Mouse (Mus musculus) Muller cell, postnatal 12 days (primary cell): ENCODE measurements around the gene Carns1.

Experiments
- DNase-seq: peaks from one replicate; pipeline ENCODE4 v3.0.0-alpha.2; 2015; ENCODE audit errors: inconsistent ontology term

The Carns1 gene

DNA sequence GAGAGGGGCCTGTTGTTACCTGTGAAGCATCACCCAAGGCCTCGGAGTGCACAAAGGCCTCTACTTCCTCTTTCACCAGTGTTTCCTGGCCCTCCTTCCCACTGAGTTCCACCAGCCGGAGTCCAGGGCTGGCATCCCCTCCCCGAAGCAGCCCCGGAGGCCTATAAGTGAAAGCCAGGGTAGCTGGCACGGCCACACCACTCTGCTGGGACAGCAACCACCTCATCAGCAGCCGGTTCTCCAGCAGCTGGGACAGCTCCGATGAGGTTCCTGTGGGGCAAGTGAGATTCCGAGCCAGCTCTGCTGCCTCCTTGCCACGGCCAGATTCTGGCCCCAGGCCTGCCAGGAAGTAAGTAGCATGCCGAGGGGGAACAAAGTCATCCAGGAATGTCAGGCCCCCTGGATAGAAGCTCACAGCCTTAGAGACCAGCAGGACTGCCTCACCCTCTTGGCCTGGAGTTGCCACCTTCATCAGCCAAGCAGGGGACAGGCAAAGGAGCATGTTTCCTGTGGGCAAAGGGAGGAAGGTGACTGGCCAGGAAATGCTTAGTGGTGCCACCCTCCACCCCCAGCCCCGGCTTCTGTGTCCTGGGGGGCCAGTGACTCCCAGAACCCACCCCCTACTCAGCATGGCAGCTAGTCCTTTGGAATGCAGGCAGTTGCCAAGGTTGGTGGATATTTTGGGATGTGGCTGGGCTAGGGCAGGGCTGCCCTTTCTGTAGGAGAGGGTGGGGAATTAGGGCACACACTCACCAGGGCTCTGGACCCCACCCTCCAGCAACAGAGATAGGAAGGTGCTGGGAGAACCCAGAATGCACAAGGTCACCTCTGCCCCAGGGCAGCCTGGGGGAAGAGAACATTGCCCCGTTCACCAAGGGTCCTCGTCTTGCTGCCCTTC lies 3.6 kb downstream of the Carns1 start:
- no peak for DNase-seq

GRCm38 (mm10) chr19:4170723-4171392 lies 4.4 kb downstream of the Carns1 start:
- no peak for DNase-seq

DNA sequence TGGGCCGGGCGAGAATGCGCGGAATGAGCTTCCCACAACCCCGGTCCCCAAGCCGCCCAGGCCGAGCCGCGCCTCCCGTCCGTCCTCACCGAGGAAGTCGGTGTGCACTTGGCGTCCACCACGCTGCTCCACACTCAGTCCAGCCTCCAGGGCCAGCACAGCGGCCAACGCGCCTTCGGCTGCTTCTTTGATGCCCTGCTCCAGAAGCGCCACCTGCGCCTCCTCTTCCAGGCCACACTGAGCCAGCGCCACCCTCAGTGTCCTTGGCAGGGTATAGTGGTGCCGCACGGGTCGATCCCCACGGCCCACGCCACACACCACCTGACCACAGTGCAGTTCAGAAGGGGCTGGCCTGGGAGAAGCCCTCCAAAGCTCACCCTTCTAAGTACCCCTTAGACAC lies 5.5 kb downstream of the Carns1 start:
- no peak for DNase-seq

DNA sequence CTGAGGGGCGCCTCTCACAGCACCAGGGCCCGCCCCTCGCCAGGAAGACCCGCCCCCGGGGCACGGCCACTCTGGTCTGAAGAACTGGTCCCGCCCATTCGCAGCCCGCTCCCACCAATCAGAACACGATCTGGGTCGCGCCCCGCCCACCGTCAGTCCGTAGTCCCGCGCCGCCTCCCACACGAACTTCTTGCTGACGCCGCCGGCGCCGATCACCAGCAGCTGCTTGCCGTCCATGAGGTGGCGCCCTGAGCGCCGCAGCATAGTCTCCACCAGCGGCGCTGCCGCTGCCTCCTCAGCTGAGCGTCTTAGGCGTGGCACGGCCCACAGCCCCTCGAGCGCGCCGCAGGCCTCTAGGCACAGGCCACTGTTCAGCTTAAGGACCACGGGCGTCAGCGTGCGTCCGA lies 5.9 kb downstream of the Carns1 start:
- DNase-seq: peak; percentile 99

DNA sequence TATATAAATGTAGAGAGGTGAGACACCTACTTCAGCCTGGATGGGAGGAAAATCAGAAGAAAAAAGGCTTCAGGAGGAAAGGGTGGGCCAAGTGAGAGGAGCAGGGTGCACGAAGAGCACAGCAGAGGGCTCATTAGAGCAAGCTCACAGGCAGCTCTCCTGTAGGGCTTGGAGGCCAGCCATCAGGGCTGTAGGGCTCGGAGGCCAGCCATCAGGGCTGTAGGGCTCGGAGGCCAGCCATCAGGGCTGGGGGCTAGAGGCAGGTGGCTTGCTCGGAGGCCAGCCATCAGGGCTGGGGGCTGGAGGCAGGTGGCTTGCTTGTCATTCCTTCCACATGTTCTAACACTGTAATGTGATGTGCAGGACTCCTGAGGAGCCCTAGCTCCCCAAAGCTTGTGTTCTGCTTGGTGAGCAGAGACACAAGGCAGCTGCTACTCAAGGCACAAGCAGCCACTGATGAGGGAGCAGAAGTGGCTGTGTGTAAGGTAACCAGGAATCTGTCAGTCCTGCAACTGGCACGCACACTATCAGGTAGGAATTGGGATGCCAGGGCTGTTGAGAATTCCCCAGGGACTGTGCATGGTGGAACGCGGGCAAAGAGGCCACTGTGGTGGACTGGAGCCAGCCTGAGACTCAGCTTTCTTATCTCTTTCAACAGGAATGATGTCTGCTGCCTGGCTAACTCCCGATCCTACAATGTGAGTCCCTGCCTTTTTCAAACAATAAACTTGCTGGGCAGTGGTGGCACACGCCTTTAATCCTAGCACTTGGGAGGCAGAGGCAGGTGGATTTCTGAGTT lies 8.4 kb downstream of the Carns1 start:
- no peak for DNase-seq

DNA sequence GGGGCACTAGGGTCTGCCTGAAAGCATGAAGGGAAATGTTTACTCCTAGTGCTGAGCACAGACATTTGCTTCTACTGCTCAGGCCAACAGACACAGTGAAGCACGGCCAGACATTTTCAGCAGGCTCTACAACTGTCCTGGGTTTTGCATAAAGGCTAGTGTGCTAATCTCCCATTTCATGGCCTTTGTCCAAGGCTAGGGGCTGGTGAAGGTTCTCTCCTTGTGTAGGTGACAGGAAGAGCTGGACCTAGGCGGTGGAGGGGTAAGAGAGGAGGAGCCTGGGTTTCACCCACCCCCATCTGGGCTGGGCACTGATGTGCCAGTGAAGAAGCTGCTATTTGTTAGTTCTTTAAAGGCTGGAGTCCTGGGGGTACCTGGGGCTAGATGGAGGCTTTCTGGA lies 10.6 kb downstream of the Carns1 start:
- no peak for DNase-seq

DNA sequence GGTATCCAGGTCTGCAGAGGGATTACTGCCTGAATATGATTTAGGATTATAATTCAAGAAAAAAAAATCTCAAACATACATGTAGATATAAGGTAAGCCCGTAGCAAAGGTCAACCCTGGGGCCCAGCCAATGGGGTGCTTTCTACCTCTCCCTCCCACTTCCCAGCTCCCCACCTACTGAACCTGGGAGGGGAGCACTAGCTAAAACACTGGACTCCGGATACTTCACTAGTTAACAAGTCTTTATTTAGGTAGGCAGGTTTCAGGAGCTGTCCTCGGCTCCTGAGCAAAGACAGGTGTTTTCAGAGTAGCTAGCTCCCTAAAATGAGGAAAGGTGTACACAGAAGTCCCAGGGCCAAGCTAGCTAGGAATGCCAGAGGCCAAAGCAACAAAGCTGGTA lies 11.2 kb downstream of the Carns1 start:
- DNase-seq: no peak

DNA sequence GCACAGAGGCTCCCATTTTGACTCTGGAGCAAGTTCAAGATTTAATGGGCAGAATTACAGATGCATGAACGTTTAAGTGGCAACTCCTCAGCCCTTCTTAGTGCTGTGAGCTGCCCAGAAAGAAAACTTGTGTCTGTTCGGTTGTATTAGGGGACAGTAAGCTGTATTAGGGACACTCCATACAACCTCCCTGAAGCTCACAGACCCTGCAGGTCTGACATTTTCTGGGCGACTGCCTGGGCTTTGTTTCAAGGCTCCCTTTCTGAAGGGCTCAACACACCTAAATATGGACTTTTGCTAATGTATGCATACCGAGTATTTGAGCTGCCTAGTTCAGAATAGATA lies 11.8 kb downstream of the Carns1 start:
- no peak for DNase-seq

- DNase-seq: peak; percentile 89
Observed at GRCm38 (mm10) chr19:4162646-4163542, 12.4 kb downstream of the Carns1 start, which contains the start of gene Rps6kb2. Gene Rps6kb2, minus strand, starts transcription at chr19:4163354.

DNA sequence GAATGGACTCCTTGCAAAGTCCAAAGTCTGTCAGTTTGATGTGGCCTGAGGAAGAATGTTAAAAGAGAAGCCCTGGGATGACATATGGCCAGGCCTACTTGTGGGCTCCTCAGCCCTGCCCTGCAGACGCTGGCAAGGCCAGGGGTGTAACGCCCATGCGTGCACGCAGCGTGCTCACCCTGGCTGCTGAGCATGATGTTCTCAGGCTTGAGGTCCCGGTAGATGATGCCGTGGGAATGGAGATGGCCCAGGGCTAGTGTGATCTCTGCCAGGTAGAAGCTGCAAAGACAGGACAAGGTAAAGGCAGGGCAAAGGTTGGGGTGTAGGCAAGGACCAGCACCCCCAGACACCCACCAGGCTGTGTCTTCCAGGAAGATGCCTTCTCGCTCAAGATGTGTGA lies 16.2 kb downstream of the Carns1 start:
- DNase-seq: no peak

DNA sequence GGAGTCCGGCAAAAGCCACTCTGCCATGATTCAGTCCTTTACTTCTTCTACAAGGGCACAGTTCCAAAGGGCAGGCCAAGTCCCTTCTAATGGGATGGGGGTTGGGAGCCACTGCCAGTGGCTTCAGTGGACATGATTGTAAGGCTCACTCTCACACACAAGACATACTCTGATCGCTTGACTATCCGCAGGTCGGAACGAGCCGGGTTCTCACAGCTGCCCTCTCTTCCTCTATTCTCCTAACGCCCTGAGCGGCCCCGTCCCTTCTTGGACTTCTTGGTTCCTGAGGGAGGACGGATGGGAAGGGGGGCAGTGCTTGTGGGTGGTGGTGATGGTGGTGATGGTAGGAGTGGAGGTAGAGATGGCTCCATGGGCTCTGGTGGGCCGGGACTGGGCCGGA lies 18.5 kb downstream of the Carns1 start:
- no peak for DNase-seq

DNA sequence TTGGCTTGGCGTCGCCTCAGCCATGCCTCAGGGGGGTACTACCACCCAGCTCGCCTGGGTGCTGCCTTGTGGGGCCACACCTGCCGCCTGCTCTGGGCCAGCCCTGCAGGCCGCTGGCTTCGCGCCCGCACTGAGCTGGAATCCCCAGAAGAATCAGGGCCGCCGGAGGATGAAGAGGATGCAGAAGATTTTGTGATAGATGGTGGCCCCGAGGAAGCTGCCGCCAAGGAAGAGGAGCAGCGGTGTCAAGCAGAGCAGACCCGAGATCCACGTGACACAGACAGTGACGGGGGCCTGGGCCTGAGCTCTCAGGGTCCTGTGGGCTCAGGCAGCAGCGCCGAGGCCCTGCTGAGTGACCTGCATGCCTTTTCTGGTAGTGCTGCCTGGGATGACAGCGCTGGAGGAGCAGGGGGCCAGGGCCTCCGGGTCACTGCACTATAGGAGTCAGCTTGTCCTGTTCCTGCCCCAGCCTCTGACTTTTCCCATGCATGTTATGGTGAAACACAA lies 19.2 kb downstream of the Carns1 start:
- DNase-seq: no peak

DNA sequence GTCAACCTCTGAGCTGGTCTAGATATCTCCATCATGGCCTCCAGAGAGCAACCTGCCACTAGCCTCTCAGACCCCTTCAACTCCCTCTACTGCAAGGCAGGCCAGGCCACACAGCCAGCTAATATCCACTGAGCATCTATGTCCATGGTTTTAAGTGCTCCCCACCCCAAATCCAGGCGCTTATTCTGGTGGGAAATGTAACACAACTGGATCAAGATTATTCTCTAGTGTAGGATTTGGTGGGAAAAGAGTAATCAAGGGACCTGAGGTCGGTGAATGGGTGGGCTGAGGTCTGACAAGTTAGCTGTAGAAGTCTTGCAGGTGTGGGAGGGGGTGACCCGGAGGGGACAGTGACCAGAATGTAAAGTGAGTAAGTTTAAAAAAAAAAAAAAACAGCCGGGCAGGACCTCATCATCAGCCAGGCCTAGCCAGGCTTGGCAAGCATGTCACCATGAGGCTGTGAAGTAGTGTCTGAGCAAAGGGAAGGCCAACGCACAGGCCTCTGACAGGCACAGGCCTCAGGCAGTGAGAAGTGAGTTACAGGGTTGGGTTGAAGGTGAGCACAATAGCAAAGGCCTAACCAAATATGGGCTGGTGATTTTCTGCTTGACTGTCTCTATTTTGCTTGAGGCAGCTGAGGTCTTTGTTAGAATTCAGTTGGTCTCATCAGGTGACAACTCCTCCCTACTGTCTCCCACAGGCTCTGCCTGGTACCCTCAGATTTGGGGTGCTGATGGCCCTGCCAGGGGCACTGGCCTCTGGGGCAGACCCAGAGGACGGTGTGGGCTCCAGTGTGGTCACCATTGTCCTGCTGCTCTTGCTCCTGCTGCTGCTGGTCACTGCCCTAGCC lies 19.8 kb downstream of the Carns1 start:
- DNase-seq: peak; percentile 48

DNA sequence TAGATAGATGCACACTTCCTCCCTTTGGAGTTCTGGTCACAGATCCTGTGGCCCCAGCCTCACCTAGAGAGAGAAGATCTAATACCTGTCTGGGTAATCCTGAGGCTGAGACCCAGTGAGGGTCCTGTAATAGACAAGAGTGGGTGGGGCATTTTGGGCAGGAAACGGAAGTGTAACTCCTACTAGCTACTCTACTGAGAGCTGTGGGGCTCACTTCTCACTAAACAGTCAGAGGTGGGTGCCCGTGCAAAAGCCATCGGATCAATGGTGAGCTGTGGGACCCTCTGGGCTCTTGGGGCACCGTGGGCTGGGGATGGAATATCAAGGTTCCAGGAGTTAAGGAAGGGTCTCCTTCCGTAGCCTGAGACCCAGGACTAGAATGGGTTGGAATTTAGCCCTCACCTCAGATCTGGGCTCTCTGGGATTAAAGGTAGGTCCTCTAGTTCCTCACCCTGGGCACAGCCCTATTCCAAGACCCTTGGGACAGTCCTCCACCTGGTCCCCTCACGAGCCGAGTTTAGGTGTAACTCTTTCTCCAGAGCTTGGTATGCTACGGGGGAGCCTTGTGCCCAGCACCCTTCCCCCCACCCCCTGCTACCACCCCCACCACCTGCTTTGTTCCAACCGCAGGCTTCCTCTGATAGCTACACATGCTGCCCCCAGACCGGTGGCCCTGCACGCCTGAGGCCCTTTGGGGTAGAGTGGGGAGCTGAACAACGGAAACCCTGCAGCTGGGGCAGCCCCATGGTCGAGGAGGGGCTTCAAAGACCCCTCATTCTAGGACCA lies 20.6 kb downstream of the Carns1 start:
- no peak for DNase-seq

GRCm38 (mm10) chr19:4153232-4153654 lies 22.0 kb downstream of the Carns1 start, which contains the start of gene Ptprcap:
Gene Ptprcap, plus strand, starts transcription at chr19:4153604.
- no peak for DNase-seq

GRCm38 (mm10) chr19:4152445-4153231 lies 22.6 kb downstream of the Carns1 start:
- DNase-seq: peak; percentile 60

- no peak for DNase-seq
Observed at GRCm38 (mm10) chr19:4151898-4152297, 23.4 kb downstream of the Carns1 start.

- DNase-seq: no peak
Observed at GRCm38 (mm10) chr19:4151488-4151860, 23.8 kb downstream of the Carns1 start.
